Mouse (Mus musculus) liver, embryonic 18 days (tissue): ENCODE results near the gene 5830411N06Rik. TPM values are rescaled to one million over a fixed set of nuclear protein-coding genes. Genes with fewer than 3 reads are reported as not detected.

ENCODE experiments used
- polyA plus RNA-seq: library from polyadenylated mRNA; depleted of rRNA; stranded (reverse); fragments of >200 nt; gene quantifications from 2 replicates; pipeline ENCODE4 v1.2.3, GENCODE M21; 2012; rRNA removed

The 5830411N06Rik gene
- 0.01 TPM in 1 of 2 replicates, not detected in the other for polyA plus RNA-seq

GRCm38 (mm10) chr7:140247216-140247615, at the start of gene 5830411N06Rik:
5830411N06Rik (plus strand) TSS chr7:140247284.

GRCm38 (mm10) chr7:140205864-140206263, 41.2 kb upstream of the 5830411N06Rik start, which contains the start of gene Olfr524:
Olfr524 (minus strand) TSS chr7:140205964.

GRCm38 (mm10) chr7:140217967-140218366, 29.1 kb upstream of the 5830411N06Rik start, which contains the start of gene Cd163l1:
Cd163l1 (plus strand) TSS chr7:140218267.

GRCm38 (mm10) chr7:140320558-140320957, 73.5 kb downstream of the 5830411N06Rik start, which contains the start of gene Olfr525:
Olfr525 (plus strand) TSS chr7:140320858.

GRCm38 (mm10) chr7:140333717-140334116, 86.6 kb downstream of the 5830411N06Rik start, which contains the start of gene Olfr527:
Olfr527 (plus strand) TSS chr7:140334017.

Other genes with a start within 250 kb of the 5830411N06Rik start
- gene Zfp511, start 210.9 kb upstream of the 5830411N06Rik start, polyA plus RNA-seq = 23.0 and 29.2 TPM in 2 replicates
- gene Tubgcp2, start 210.6 kb upstream of the 5830411N06Rik start, polyA plus RNA-seq = 12.7 and 13.4 TPM in 2 replicates
- gene Msx3, start 198.2 kb upstream of the 5830411N06Rik start, polyA plus RNA-seq = not detected in 2 replicates
- 0.10 and 0.16 TPM in 2 replicates for gene Caly, start 164.7 kb upstream of the 5830411N06Rik start, polyA plus RNA-seq
- gene Prap1, start 153.9 kb upstream of the 5830411N06Rik start, polyA plus RNA-seq = 0.13 and 2.6 TPM in 2 replicates
- gene Fuom, start 144.8 kb upstream of the 5830411N06Rik start, polyA plus RNA-seq = 41.2 and 46.1 TPM in 2 replicates
- 23.8 and 27.8 TPM in 2 replicates for gene Paox, start 131.5 kb upstream of the 5830411N06Rik start, polyA plus RNA-seq
- gene Echs1, start 130.8 kb upstream of the 5830411N06Rik start, polyA plus RNA-seq = 112 and 123 TPM in 2 replicates
- 15.7 and 16.2 TPM in 2 replicates for gene Mtg1, start 109.7 kb upstream of the 5830411N06Rik start, polyA plus RNA-seq
- 0.01 and 0.04 TPM in 2 replicates for gene Sprn, start 92.4 kb upstream of the 5830411N06Rik start, polyA plus RNA-seq
- not detected in 2 replicates for gene Olfr522, start 82.5 kb upstream of the 5830411N06Rik start, polyA plus RNA-seq
- gene Olfr523, start 74.1 kb upstream of the 5830411N06Rik start, polyA plus RNA-seq = not detected in 2 replicates
- not detected in 2 replicates for gene Olfr524, start 41.3 kb upstream of the 5830411N06Rik start, polyA plus RNA-seq
- gene Cd163l1, start 29.0 kb upstream of the 5830411N06Rik start, polyA plus RNA-seq = 0.05 and 0.06 TPM in 2 replicates
- not detected in 2 replicates for gene Olfr525, start 73.6 kb downstream of the 5830411N06Rik start, polyA plus RNA-seq
- gene Olfr527, start 86.7 kb downstream of the 5830411N06Rik start, polyA plus RNA-seq = not detected in 2 replicates
- gene Olfr60, start 114.4 kb downstream of the 5830411N06Rik start, polyA plus RNA-seq = not detected in 2 replicates
- gene Olfr530, start 129.0 kb downstream of the 5830411N06Rik start, polyA plus RNA-seq = not detected in 2 replicates
- not detected in 2 replicates for gene Olfr531, start 155.6 kb downstream of the 5830411N06Rik start, polyA plus RNA-seq
- not detected in 2 replicates for gene Olfr532, start 174.4 kb downstream of the 5830411N06Rik start, polyA plus RNA-seq
- not detected in 2 replicates for gene Olfr533, start 216.1 kb downstream of the 5830411N06Rik start, polyA plus RNA-seq
- gene Olfr535, start 236.9 kb downstream of the 5830411N06Rik start, polyA plus RNA-seq = not detected in 2 replicates